Comparison of ENCODE assay signal across 8 mouse cellular contexts in genomic region chr2:121357494-121357893, GRCm38 (mm10). TPM values are rescaled to one million over a fixed set of nuclear protein-coding genes. Genes with fewer than 3 reads are reported as not detected.
DNase-seq lines count a peak whose midpoint lies in the region; ATAC-seq and TF ChIP-seq lines count a peak whose summit lies in the region.

TSS of gene Ckmt1 (plus strand) at chr2:121357714.

- no peak for ATAC-seq in heart, embryonic 14.5 days (ENCODE audit: insufficient number of reproducible peaks, insufficient read depth, low FRiP score, low read depth)
- ATAC-seq in hindbrain, embryonic 16.5 days: no peak
- no peak for ATAC-seq in liver, embryonic 13.5 days (ENCODE audit: low read depth)
- no peak for ATAC-seq in CD4-positive, CD25-positive, alpha-beta regulatory T cell, adult 4 months

- TF ChIP-seq POLR2A in heart, adult 2 months (IDR thresholded peaks at IDR 0.05; ENCODE audit: insufficient read depth, low read depth, low read length): no peak

- TF ChIP-seq CTCF in heart, adult 2 months (IDR thresholded peaks at IDR 0.05): no peak
- no peak for TF ChIP-seq CTCF in gastrocnemius, adult 2 months (IDR thresholded peaks at IDR 0.05)

- H3K4me1 ChIP-seq in heart, embryonic 14.5 days (ENCODE audit: control insufficient read depth in 2 of 2, insufficient read depth in 2 of 2, low read length in 2 of 2): peaks cover 6 to 13% of the 10 kb centered on the region in 2 experiments; a peak in 3 of 4 replicates
- H3K4me1 ChIP-seq in heart, adult 2 months (ENCODE audit: control insufficient read depth, insufficient read depth, low read length): no peaks in the 10 kb centered on the region; the same call in none of the 2 replicates
- H3K4me1 ChIP-seq in hindbrain, embryonic 16.5 days (ENCODE audit: control insufficient read depth, insufficient read depth, low read depth, low read length): peaks cover 17% of the 10 kb centered on the region
- peaks cover 16% of the 10 kb centered on the region for H3K4me1 ChIP-seq in liver, embryonic 13.5 days (replicated peaks)

- intact Hi-C loops in heart, adult 2 months (cut with DNase I): loop anchor here (5.0 kb wide), 2 partner anchors 85 to 170 kb away; partner anchors contain the start of gene Trp53bp1
- intact Hi-C loops in gastrocnemius, adult 2 months (cut with DNase I): no loop called here

- no peaks in the 10 kb centered on the region for H3K79me2 ChIP-seq in heart, adult 2 months (replicated peaks; ENCODE audit: control insufficient read depth, insufficient read depth, low read length)

- no peak within 1 kb of the TSS for H3K9ac ChIP-seq in heart, embryonic 14.5 days (ENCODE audit: low read length)
- no peak within 1 kb of the TSS for H3K9ac ChIP-seq in heart, adult 2 months (ENCODE audit: low read depth, low read length)
- peak within 1 kb of the TSS; percentile 77 for H3K9ac ChIP-seq in hindbrain, embryonic 16.5 days (ENCODE audit: low read depth, low read length)
- H3K9ac ChIP-seq in liver, embryonic 13.5 days: no peak within 1 kb of the TSS

- no peaks in the 10 kb centered on the region for H3K36me3 ChIP-seq in heart, embryonic 14.5 days (ENCODE audit: control insufficient read depth, insufficient read depth, low read length)
- H3K36me3 ChIP-seq in heart, adult 2 months (ENCODE audit: control insufficient read depth, insufficient read depth, low read length): no peaks in the 10 kb centered on the region
- no peaks in the 10 kb centered on the region for H3K36me3 ChIP-seq in hindbrain, embryonic 16.5 days (ENCODE audit: control insufficient read depth, insufficient read depth, low read length)
- no peaks in the 10 kb centered on the region for H3K36me3 ChIP-seq in liver, embryonic 13.5 days

- no peak for DNase-seq in heart, adult 2 months
- DNase-seq in ZHBTc4 (ENCODE audit: low read depth, low spot score): peak; percentile 82
- DNase-seq in liver, embryonic 13.5 days: no peak
- no peak for DNase-seq in Muller cell, postnatal 12 days (ENCODE audit: inconsistent ontology term)
- DNase-seq in gastrocnemius, adult 2 months: no peak

- WGBS in heart, embryonic 14.5 days: 38% methylated on average over 5 of the region's 5 CpGs
- WGBS in heart, adult 2 months: 44% methylated on average over 5 of the region's 5 CpGs
- 66% methylated on average over 5 of the region's 5 CpGs for WGBS in hindbrain, embryonic 16.5 days
- 39% methylated on average over 5 of the region's 5 CpGs for WGBS in liver, embryonic 13.5 days (ENCODE audit: insufficient replicate concordance)

- peak within 1 kb of the TSS; percentile 22; the same call in 1 of the 2 replicates for H3K4me2 ChIP-seq in heart, embryonic 14.5 days (ENCODE audit: low read length)
- peak within 1 kb of the TSS; percentile 60 for H3K4me2 ChIP-seq in hindbrain, embryonic 16.5 days (ENCODE audit: low read length)
- H3K4me2 ChIP-seq in liver, embryonic 13.5 days: 0 out of 2 replicates have a peak within 1 kb of the TSS, but pooled peaks have one; percentile 0

- H3K27me3 ChIP-seq in heart, embryonic 14.5 days (ENCODE audit: control insufficient read depth, insufficient read depth, low read length): peaks cover 40% of the 10 kb centered on the region
- peaks cover 10% of the 10 kb centered on the region for H3K27me3 ChIP-seq in heart, adult 2 months (ENCODE audit: control insufficient read depth, insufficient read depth, low read length)
- peaks cover 5% of the 10 kb centered on the region for H3K27me3 ChIP-seq in hindbrain, embryonic 16.5 days (replicated peaks; ENCODE audit: control insufficient read depth, insufficient read depth, low read length)
- H3K27me3 ChIP-seq in liver, embryonic 13.5 days: peaks cover 60% of the 10 kb centered on the region

- no peaks in the 10 kb centered on the region for H3K9me3 ChIP-seq in heart, embryonic 14.5 days (ENCODE audit: control insufficient read depth, low read length)
- no peaks in the 10 kb centered on the region for H3K9me3 ChIP-seq in hindbrain, embryonic 16.5 days (ENCODE audit: control insufficient read depth, low read length)
- no peaks in the 10 kb centered on the region for H3K9me3 ChIP-seq in liver, embryonic 13.5 days (replicated peaks)

- H3K27ac ChIP-seq in heart, embryonic 14.5 days (replicated peaks in 1 of 2; ENCODE audit: control insufficient read depth in 1 of 2, insufficient read depth in 1 of 2, low read depth in 2 of 2, low read length in 2 of 2): no peak within 1 kb of the TSS
- no peak within 1 kb of the TSS for H3K27ac ChIP-seq in heart, adult 2 months
- peak within 1 kb of the TSS; percentile 90 for H3K27ac ChIP-seq in hindbrain, embryonic 16.5 days (ENCODE audit: low read depth, low read length)
- no peak within 1 kb of the TSS for H3K27ac ChIP-seq in liver, embryonic 13.5 days
- H3K27ac ChIP-seq in gastrocnemius, adult 2 months: no peak within 1 kb of the TSS

- no peak for TF ChIP-seq EP300 in heart, adult 2 months (IDR thresholded peaks at IDR 0.05; ENCODE audit: insufficient read depth, low read depth, low read length)

- no peak within 1 kb of the TSS for H3K4me3 ChIP-seq in heart, embryonic 14.5 days (ENCODE audit: control insufficient read depth in 1 of 2, insufficient read depth in 1 of 2, low read depth in 1 of 2, low read length in 2 of 2)
- no peak within 1 kb of the TSS for H3K4me3 ChIP-seq in heart, adult 2 months
- peak within 1 kb of the TSS; percentile 54 for H3K4me3 ChIP-seq in hindbrain, embryonic 16.5 days (ENCODE audit: low read length)
- no peak within 1 kb of the TSS for H3K4me3 ChIP-seq in liver, embryonic 13.5 days (replicated peaks)
- H3K4me3 ChIP-seq in gastrocnemius, adult 2 months: no peak within 1 kb of the TSS

RNA-seq across cellular contexts. Expression of gene Ckmt1, which starts in this region (rescaled TPM):
- 0.42 and 0.72 TPM in 2 replicates for polyA plus RNA-seq in heart, embryonic 14.5 days (2014; fragmentation: Nextera tagmentation; extraction: Ambion mirVana)
- 1 to 10 TPM; 1.0 to 2.1 TPM for total RNA-seq in heart, adult 2 months (2021)
- polyA plus RNA-seq in heart, adult 2 months (2012; rRNA removed): 4.7 and 5.3 TPM in 2 replicates
- polyA plus RNA-seq in hindbrain, embryonic 16.5 days (2015; fragmentation: Nextera tagmentation; extraction: Ambion mirVana): 137 and 165 TPM in 2 replicates
- 0.20 and 0.36 TPM in 2 replicates for polyA plus RNA-seq in liver, embryonic 13.5 days (2015; fragmentation: Nextera tagmentation; extraction: Ambion mirVana)
- total RNA-seq in gastrocnemius, adult 2 months (2021): not detected
- polyA plus RNA-seq in CD4-positive, CD25-positive, alpha-beta regulatory T cell, adult 4 months (2017; shearing (Covaris generic)): not detected

Comparison
In these comparisons a context has a peak if more than half of its experiments do, and no peak if none do; other contexts are left out.
1. RNA of gene Ckmt1 (polyA plus RNA-seq): 137 to 165 TPM in hindbrain, embryonic 16.5 days; 4.7 to 5.3 TPM in heart, adult 2 months, 0.42 to 0.72 TPM in heart, embryonic 14.5 days, not detected in CD4-positive, CD25-positive, alpha-beta regulatory T cell, adult 4 months and 0.20 to 0.36 TPM in liver, embryonic 13.5 days; every median in the first group is over 10 times any median in the second.
2. H3K4me2 ChIP-seq: peak in every context shown above with its lines; median percentile 60 in hindbrain, embryonic 16.5 days; 22 in heart, embryonic 14.5 days; 0 in liver, embryonic 13.5 days.